Mouse (Mus musculus) neural tube, embryonic 15.5 days (tissue): ENCODE results near the gene Cdc6. TPM values are rescaled to one million over a fixed set of nuclear protein-coding genes. Genes with fewer than 3 reads are reported as not detected.
"Not testable (repeated sequence)": the region's sequence is repeated elsewhere in the genome, so short reads cannot be mapped to it uniquely, and the experiment has no call there.

Experiments used
- ATAC-seq: fragments of 200-750 bp; cut with Nextera tagmentation; 2 replicates; pipeline ENCODE4 v1.8.0; 2017; ENCODE audit warnings: mild to moderate bottlenecking, moderate TSS enrichment, moderate library complexity; ENCODE audit not compliant: low FRiP score
- H3K27ac ChIP-seq: fragments of 300-500 bp; sonication (generic); replicated peaks from 2 replicates; pipeline ENCODE4 v1.5.1; 2015; ENCODE audit warnings: mild to moderate bottlenecking, inconsistent platforms
- H3K27me3 ChIP-seq: fragments of 300-500 bp; sonication (generic); replicated peaks from 2 replicates; pipeline ENCODE4 v1.6.1; 2015; ENCODE audit warnings: inconsistent platforms
- H3K36me3 ChIP-seq: fragments of 300-500 bp; sonication (generic); 2 replicates; pipeline ENCODE4 v1.6.1; 2015; ENCODE audit warnings: inconsistent platforms
- H3K4me1 ChIP-seq: fragments of 300-500 bp; sonication (generic); 2 replicates; pipeline ENCODE4 v1.6.1; 2015; ENCODE audit warnings: inconsistent platforms
- H3K4me2 ChIP-seq: fragments of 300-500 bp; sonication (generic); 2 replicates; pipeline ENCODE4 v1.6.1; 2015; ENCODE audit warnings: inconsistent platforms, mild to moderate bottlenecking, moderate library complexity
- H3K4me3 ChIP-seq: fragments of 300-500 bp; sonication (generic); replicated peaks from 2 replicates; pipeline ENCODE4 v1.5.1; 2015; ENCODE audit warnings: mild to moderate bottlenecking, inconsistent platforms
- H3K9ac ChIP-seq: fragments of 300-500 bp; sonication (generic); replicated peaks from 2 replicates; pipeline ENCODE4 v1.6.1; 2015; ENCODE audit warnings: mild to moderate bottlenecking, inconsistent platforms
- H3K9me3 ChIP-seq: fragments of 300-500 bp; sonication (generic); replicated peaks from 2 replicates; pipeline ENCODE4 v1.6.1; 2016; ENCODE audit warnings: inconsistent platforms
- WGBS: fragments of 180-500 bp; shearing (Covaris S2); methylation state at CpG from one replicate; pipeline ENCODE4 v1.1.7; 2015; ENCODE audit warnings: mixed read lengths; 5-methylcytosine and 5-hydroxymethylcytosine counted together
- polyA plus RNA-seq: library from polyadenylated mRNA; unstranded; fragments of >200 nt; fragmentation: Nextera tagmentation; extraction: Ambion mirVana; gene quantifications from 2 replicates; pipeline ENCODE4 v1.2.1, GENCODE M21; 2015

Gene Cdc6
- polyA plus RNA-seq, 1 experiment from 2014 or later = 3.8 TPM

- no peak for ATAC-seq
- H3K9ac ChIP-seq = no peak overlapping the region
- no peaks in the 10 kb centered on the region for H3K27me3 ChIP-seq
- no peak overlapping the region for H3K27ac ChIP-seq
- no peak overlapping the region for H3K4me3 ChIP-seq
- peaks cover 29% of the 10 kb centered on the region for H3K4me1 ChIP-seq
- H3K4me2 ChIP-seq = no peak overlapping the region
- WGBS = 92% methylated on average over 11 of the region's 11 CpGs
- H3K9me3 ChIP-seq = no peaks in the 10 kb centered on the region
- H3K36me3 ChIP-seq = peaks cover 7% of the 10 kb centered on the region; the same call in 1 of the 2 replicates
Measured at GRCm38 (mm10) chr11:98910415-98910814, 2.8 kb downstream of the Cdc6 start.

- H3K27me3 ChIP-seq = no peaks in the 10 kb centered on the region
- 93% methylated on average over 5 of the region's 5 CpGs for WGBS
- H3K27ac ChIP-seq = no peak overlapping the region
- no peak overlapping the region for H3K9ac ChIP-seq
- H3K9me3 ChIP-seq = no peaks in the 10 kb centered on the region
- H3K36me3 ChIP-seq = no peaks in the 10 kb centered on the region
- peaks cover 33% of the 10 kb centered on the region for H3K4me1 ChIP-seq
- H3K4me3 ChIP-seq = no peak overlapping the region
- no peak for ATAC-seq
- H3K4me2 ChIP-seq = no peak overlapping the region
Measured at GRCm38 (mm10) chr11:98911498-98911897, 3.9 kb downstream of the Cdc6 start.

- 72% methylated on average over 11 of the region's 11 CpGs for WGBS
- no peaks in the 10 kb centered on the region for H3K36me3 ChIP-seq
- no peak overlapping the region for H3K4me3 ChIP-seq
- H3K27me3 ChIP-seq = no peaks in the 10 kb centered on the region
- no peak for ATAC-seq
- no peak overlapping the region for H3K9ac ChIP-seq
- no peak overlapping the region for H3K27ac ChIP-seq
- peaks cover 22% of the 10 kb centered on the region for H3K4me1 ChIP-seq
- H3K9me3 ChIP-seq = no peaks in the 10 kb centered on the region
- no peak overlapping the region for H3K4me2 ChIP-seq
Measured at GRCm38 (mm10) chr11:98914196-98914595, 6.6 kb downstream of the Cdc6 start.

GRCm38 (mm10) chr11:98916376-98916775 lies 8.8 kb downstream of the Cdc6 start:
- H3K27me3 ChIP-seq, H3K9me3 ChIP-seq, ATAC-seq, H3K4me2 ChIP-seq, H3K36me3 ChIP-seq, H3K9ac ChIP-seq, H3K4me3 ChIP-seq, H3K27ac ChIP-seq: not testable (repeated sequence)
- H3K4me1 ChIP-seq = peaks cover 13% of the 10 kb centered on the region
- WGBS = 98% methylated on average over 3 of the region's 3 CpGs

GRCm38 (mm10) chr11:98917428-98918005 lies 9.9 kb downstream of the Cdc6 start:
- H3K4me1 ChIP-seq = peaks cover 20% of the 10 kb centered on the region
- H3K9ac ChIP-seq = no peak overlapping the region
- 78% methylated on average over 13 of the region's 13 CpGs for WGBS
- H3K9me3 ChIP-seq = no peaks in the 10 kb centered on the region
- no peaks in the 10 kb centered on the region for H3K36me3 ChIP-seq
- H3K4me2 ChIP-seq = no peak overlapping the region
- H3K27me3 ChIP-seq = no peaks in the 10 kb centered on the region
- no peak overlapping the region for H3K4me3 ChIP-seq
- no peak overlapping the region for H3K27ac ChIP-seq
- ATAC-seq = no peak

GRCm38 (mm10) chr11:98918231-98918630 lies 10.6 kb downstream of the Cdc6 start:
- 82% methylated on average over 9 of the region's 9 CpGs for WGBS

GRCm38 (mm10) chr11:98919009-98919408 lies 11.4 kb downstream of the Cdc6 start:
- WGBS = 95% methylated on average over 11 of the region's 11 CpGs
- ATAC-seq = no peak

More at GRCm38 (mm10) chr11:98918231-98918630, 10.6 kb downstream of the Cdc6 start:
- H3K4me2 ChIP-seq = no peak overlapping the region
- no peak overlapping the region for H3K27ac ChIP-seq
- H3K9me3 ChIP-seq = no peaks in the 10 kb centered on the region
- H3K9ac ChIP-seq = no peak overlapping the region
- H3K36me3 ChIP-seq = no peaks in the 10 kb centered on the region
- peaks cover 27% of the 10 kb centered on the region for H3K4me1 ChIP-seq
- H3K4me3 ChIP-seq = no peak overlapping the region
- ATAC-seq = no peak
- H3K27me3 ChIP-seq = no peaks in the 10 kb centered on the region

GRCm38 (mm10) chr11:98921813-98922212 lies 14.2 kb downstream of the Cdc6 start:
- 45% methylated on average over 15 of the region's 15 CpGs for WGBS
- peak; percentile 54 for ATAC-seq
- H3K36me3 ChIP-seq, H3K4me3 ChIP-seq, H3K27ac ChIP-seq, H3K27me3 ChIP-seq, H3K9me3 ChIP-seq, H3K4me2 ChIP-seq, H3K9ac ChIP-seq: not testable (repeated sequence)
- H3K4me1 ChIP-seq = peaks cover 47% of the 10 kb centered on the region

More at GRCm38 (mm10) chr11:98919009-98919408, 11.4 kb downstream of the Cdc6 start:
- no peak overlapping the region for H3K27ac ChIP-seq
- H3K4me2 ChIP-seq = no peak overlapping the region
- H3K27me3 ChIP-seq = no peaks in the 10 kb centered on the region
- H3K9ac ChIP-seq = no peak overlapping the region
- no peak overlapping the region for H3K4me3 ChIP-seq
- H3K9me3 ChIP-seq = no peaks in the 10 kb centered on the region
- H3K36me3 ChIP-seq = no peaks in the 10 kb centered on the region
- peaks cover 33% of the 10 kb centered on the region for H3K4me1 ChIP-seq

GRCm38 (mm10) chr11:98922307-98922706 lies 14.7 kb downstream of the Cdc6 start:
- H3K27ac ChIP-seq = peak overlapping the region; percentile 65
- H3K4me1 ChIP-seq = peaks cover 50% of the 10 kb centered on the region
- not testable (repeated sequence) for H3K9me3 ChIP-seq, H3K9ac ChIP-seq, H3K4me2 ChIP-seq, H3K4me3 ChIP-seq, H3K27me3 ChIP-seq, H3K36me3 ChIP-seq
- WGBS = 50% methylated on average over 10 of the region's 10 CpGs
- ATAC-seq = peak; percentile 11; the same call in 1 of the 2 replicates

- H3K9ac ChIP-seq, H3K27me3 ChIP-seq, H3K4me3 ChIP-seq, H3K4me2 ChIP-seq, ATAC-seq, H3K9me3 ChIP-seq, H3K36me3 ChIP-seq: not testable (repeated sequence)
- peaks cover 58% of the 10 kb centered on the region for H3K4me1 ChIP-seq
- peak overlapping the region; percentile 65 for H3K27ac ChIP-seq
- 34% methylated on average over 16 of the region's 16 CpGs for WGBS
Measured at GRCm38 (mm10) chr11:98922851-98923711, 15.5 kb downstream of the Cdc6 start.

GRCm38 (mm10) chr11:98924633-98925175 lies 17.1 kb downstream of the Cdc6 start:
- ATAC-seq = no peak
- 28% methylated on average over 5 of the region's 5 CpGs for WGBS
- no peaks in the 10 kb centered on the region for H3K36me3 ChIP-seq
- H3K4me1 ChIP-seq = peaks cover 74% of the 10 kb centered on the region
- H3K9ac ChIP-seq = no peak overlapping the region
- H3K4me2 ChIP-seq = 0 out of 2 replicates have a peak overlapping the region, but pooled peaks have one; percentile 3
- H3K9me3 ChIP-seq = no peaks in the 10 kb centered on the region
- no peak overlapping the region for H3K4me3 ChIP-seq
- H3K27ac ChIP-seq = peak overlapping the region; percentile 72
- no peaks in the 10 kb centered on the region for H3K27me3 ChIP-seq

GRCm38 (mm10) chr11:98925265-98925721 lies 17.7 kb downstream of the Cdc6 start:
- no peak for ATAC-seq
- Histone ChIP-seq H3K4me3 (no peak overlapping the region), H3K27me3 (no peaks in the 10 kb centered on the region), H3K9ac (no peak overlapping the region), H3K4me1 (peaks cover 80% of the 10 kb centered on the region), H3K27ac (peak overlapping the region; percentile 72), H3K4me2 (peak overlapping the region; percentile 25), H3K36me3 (no peaks in the 10 kb centered on the region), H3K9me3 (no peaks in the 10 kb centered on the region)
- 10% methylated on average over 10 of the region's 10 CpGs for WGBS
